Mouse (Mus musculus) midbrain, postnatal 0 days (tissue): Measurements from ENCODE around the gene Reep3. TPM values are rescaled to one million over a fixed set of nuclear protein-coding genes. Genes with fewer than 3 reads are reported as not detected.

Experiments used
- ATAC-seq: fragments of 200-750 bp; cut with Nextera tagmentation; 2 replicates; pipeline ENCODE4 v1.8.0; 2017; ENCODE audit warnings: moderate number of reproducible peaks, mild to moderate bottlenecking, moderate TSS enrichment, moderate library complexity; ENCODE audit not compliant: low FRiP score
- DNase-seq: peaks from one replicate; pipeline ENCODE4 v3.0.0-alpha.2; 2015; ENCODE audit warnings: low spot score
- H3K27ac ChIP-seq: fragments of 300-500 bp; sonication (generic); 2 replicates; pipeline ENCODE4 v1.5.1; 2014; ENCODE audit warnings: low read depth, mild to moderate bottlenecking, low read length, mixed read lengths
- H3K27me3 ChIP-seq: fragments of 300-500 bp; sonication (generic); 2 replicates; pipeline ENCODE4 v1.6.1; 2014; ENCODE audit warnings: low read length, control low read depth, mixed read lengths; ENCODE audit not compliant: insufficient read depth
- H3K36me3 ChIP-seq: fragments of 300-500 bp; sonication (generic); 2 replicates; pipeline ENCODE4 v1.6.1; 2014; ENCODE audit warnings: low read length, control low read depth, mixed read lengths; ENCODE audit not compliant: insufficient read depth
- H3K4me1 ChIP-seq: fragments of 300-500 bp; sonication (generic); 2 replicates; pipeline ENCODE4 v1.6.1; 2014; ENCODE audit warnings: mild to moderate bottlenecking, control low read depth, antibody characterized with exemption, low read length, mixed read lengths; ENCODE audit not compliant: insufficient read depth
- H3K4me2 ChIP-seq: fragments of 300-500 bp; sonication (generic); 2 replicates; pipeline ENCODE4 v1.6.1; 2014; ENCODE audit warnings: low read depth, mild to moderate bottlenecking, low read length, mixed read lengths; ENCODE audit not compliant: poor library complexity, severe bottlenecking
- H3K4me3 ChIP-seq: fragments of 300-500 bp; sonication (generic); 2 replicates; pipeline ENCODE4 v1.5.1; 2014; ENCODE audit warnings: low read depth, mild to moderate bottlenecking, low read length, moderate library complexity
- H3K9ac ChIP-seq: fragments of 300-500 bp; sonication (generic); replicated peaks from 2 replicates; pipeline ENCODE4 v1.6.1; 2014; ENCODE audit warnings: mild to moderate bottlenecking, low read length, moderate library complexity, mixed read lengths; ENCODE audit not compliant: poor library complexity, severe bottlenecking
- H3K9me3 ChIP-seq: fragments of 300-500 bp; sonication (generic); 2 replicates; pipeline ENCODE4 v1.6.1; 2016; ENCODE audit warnings: low read length, control low read depth
- CTCF ChIP-seq: IDR thresholded peaks from 2 replicates; pipeline ENCODE4 v1.5.1; 2016; ENCODE audit warnings: antibody characterized with exemption, mild to moderate bottlenecking
- WGBS: fragments of 180-500 bp; shearing (Covaris S2); extraction: QIAGEN DNeasy Blood & Tissue Kit; methylation state at CpG from one replicate; pipeline ENCODE4 v1.1.7; 2014; 5-methylcytosine and 5-hydroxymethylcytosine counted together
- polyA plus RNA-seq: library from polyadenylated mRNA; unstranded; fragments of >200 nt; fragmentation: Nextera tagmentation; extraction: Ambion mirVana; gene quantifications from 2 replicates; pipeline ENCODE4 v1.2.1, GENCODE M21; 2015
- total RNA-seq: library from RNA; depleted of rRNA; stranded (reverse); fragments of >200 nt; gene quantifications from 2 replicates; pipeline ENCODE4 v1.2.3, GENCODE M21; 2014

Reep3 gene
- total and polyA plus RNA-seq, 2 experiments from 2014 or later = 26.6 to 28.1 TPM

- Histone ChIP-seq H3K4me3 (no peak overlapping the region), H3K27me3 (no peaks in the 10 kb centered on the region), H3K36me3 (no peaks in the 10 kb centered on the region), H3K27ac (0 out of 2 replicates have a peak overlapping the region, but pooled peaks have one; percentile 7), H3K4me2 (no peak overlapping the region), H3K9ac (0 out of 2 replicates have a peak overlapping the region, but pooled peaks have one; percentile 13), H3K4me1 (peaks cover 10% of the 10 kb centered on the region; the same call in 1 of the 2 replicates), H3K9me3 (no peaks in the 10 kb centered on the region)
- WGBS = 10% methylated on average over 5 of the region's 5 CpGs
- TF ChIP-seq CTCF = no peak
- no peak for ATAC-seq
- DNase-seq = no peak
These were observed 30.8 kb downstream of the Reep3 start for GRCm38 (mm10) chr10:67065927-67066326.

- DNase-seq = no peak
- 66% methylated on average over 7 of the region's 7 CpGs for WGBS
- H3K9me3 ChIP-seq = no peaks in the 10 kb centered on the region
- no peak overlapping the region for H3K9ac ChIP-seq
- H3K27me3 ChIP-seq = no peaks in the 10 kb centered on the region
- no peak overlapping the region for H3K4me3 ChIP-seq
- TF ChIP-seq CTCF = no peak
- peaks cover 10% of the 10 kb centered on the region; the same call in 1 of the 2 replicates for H3K4me1 ChIP-seq
- no peak overlapping the region for H3K4me2 ChIP-seq
- H3K36me3 ChIP-seq = no peaks in the 10 kb centered on the region
- 0 out of 2 replicates have a peak overlapping the region, but pooled peaks have one; percentile 7 for H3K27ac ChIP-seq
- ATAC-seq = no peak
These were observed 31.4 kb downstream of the Reep3 start for GRCm38 (mm10) chr10:67065277-67065887.

GRCm38 (mm10) chr10:67061823-67062222 is 34.9 kb downstream of the Reep3 start:
- H3K4me1 ChIP-seq = peaks cover 10% of the 10 kb centered on the region; the same call in 1 of the 2 replicates
- DNase-seq (no peak), ATAC-seq (no peak)
- no peak overlapping the region for H3K4me2 ChIP-seq
- no peak overlapping the region for H3K4me3 ChIP-seq
- no peaks in the 10 kb centered on the region for H3K36me3 ChIP-seq
- no peak for TF ChIP-seq CTCF
- no peak overlapping the region for H3K27ac ChIP-seq
- H3K27me3 ChIP-seq = no peaks in the 10 kb centered on the region
- no peaks in the 10 kb centered on the region for H3K9me3 ChIP-seq
- H3K9ac ChIP-seq = no peak overlapping the region
- 61% methylated on average over 4 of the region's 4 CpGs for WGBS

- Histone ChIP-seq H3K9me3 (no peaks in the 10 kb centered on the region), H3K9ac (no peak overlapping the region), H3K4me3 (no peak overlapping the region), H3K4me2 (no peak overlapping the region), H3K27ac (no peak overlapping the region), H3K27me3 (no peaks in the 10 kb centered on the region), H3K36me3 (no peaks in the 10 kb centered on the region), H3K4me1 (peaks cover 10% of the 10 kb centered on the region; the same call in 1 of the 2 replicates)
- no peak for ATAC-seq
- 34% methylated on average over 10 of the region's 10 CpGs for WGBS
- TF ChIP-seq CTCF = no peak
- DNase-seq = peak; percentile 47
These were observed 35.4 kb downstream of the Reep3 start for GRCm38 (mm10) chr10:67061367-67061801.

- H3K27ac ChIP-seq = peak overlapping the region; percentile 51; the same call in 1 of the 2 replicates
- no peak overlapping the region; the same call in 1 of the 2 replicates for H3K4me2 ChIP-seq
- DNase-seq (no peak), ATAC-seq (no peak)
- 61% methylated on average over 6 of the region's 6 CpGs for WGBS
- H3K27me3 ChIP-seq = no peaks in the 10 kb centered on the region
- H3K9me3 ChIP-seq = no peaks in the 10 kb centered on the region
- no peak overlapping the region for H3K4me3 ChIP-seq
- no peaks in the 10 kb centered on the region for H3K36me3 ChIP-seq
- TF ChIP-seq CTCF = no peak
- no peak overlapping the region for H3K9ac ChIP-seq
- peaks cover 5% of the 10 kb centered on the region; the same call in 1 of the 2 replicates for H3K4me1 ChIP-seq
These were observed 38.0 kb downstream of the Reep3 start for GRCm38 (mm10) chr10:67058702-67059101.

- Histone ChIP-seq H3K4me3 (no peak overlapping the region), H3K9ac (no peak overlapping the region), H3K27ac (peak overlapping the region; percentile 51; the same call in 1 of the 2 replicates), H3K4me2 (no peak overlapping the region; the same call in 1 of the 2 replicates), H3K36me3 (no peaks in the 10 kb centered on the region), H3K4me1 (peaks cover 5% of the 10 kb centered on the region; the same call in 1 of the 2 replicates), H3K27me3 (no peaks in the 10 kb centered on the region), H3K9me3 (no peaks in the 10 kb centered on the region)
- TF ChIP-seq CTCF = no peak
- ATAC-seq (0 out of 2 replicates have a peak, but pooled peaks have one; percentile 11), DNase-seq (peak; percentile 80)
- whole genome bisulfite sequencing = 67% methylated on average over 7 of the region's 7 CpGs
These were observed 38.4 kb downstream of the Reep3 start for GRCm38 (mm10) chr10:67058297-67058696.
